Mouse (Mus musculus) frontal cortex, postnatal 10 days (tissue): ENCODE data around the gene Kif2a.
"Not testable (repeated sequence)": the region's sequence is repeated elsewhere in the genome, so short reads cannot be mapped to it uniquely, and the experiment has no call there.

ENCODE experiments used
- DNase-seq, 2 experiments: peaks; one replicate each; pipeline ENCODE4 v3.0.0; 2022; ENCODE audit warnings: low spot score in 2 of 2, mixed read lengths in 1 of 2

Gene Kif2a

GRCm38 (mm10) chr13:106936256-106937137 lies 85.4 kb downstream of the Kif2a start, which contains the start of gene Ipo11:
Gene Ipo11, minus strand, starts transcription at chr13:106936958.
- peak; percentile 88 to 91 for DNase-seq

- no peak for DNase-seq
These were observed 86.1 kb downstream of the Kif2a start for GRCm38 (mm10) chr13:106935871-106936255.

- no peak for DNase-seq
These were observed 92.7 kb downstream of the Kif2a start for GRCm38 (mm10) chr13:106929201-106929600.

GRCm38 (mm10) chr13:106928296-106928695 lies 93.6 kb downstream of the Kif2a start:
- no peak for DNase-seq

- DNase-seq: not testable (repeated sequence)
These were observed 96.0 kb downstream of the Kif2a start for GRCm38 (mm10) chr13:106925921-106926320.

- no peak for DNase-seq
These were observed 103.4 kb downstream of the Kif2a start for GRCm38 (mm10) chr13:106918322-106919050.

- DNase-seq: no peak
These were observed 108.7 kb downstream of the Kif2a start for GRCm38 (mm10) chr13:106913125-106913736.

GRCm38 (mm10) chr13:106910096-106910495 lies 111.8 kb downstream of the Kif2a start:
- DNase-seq: no peak
